Mouse (Mus musculus) intestine, embryonic 15.5 days (tissue): ENCODE results near the gene Drp2. TPM values are rescaled to one million over a fixed set of nuclear protein-coding genes. Genes with fewer than 3 reads are reported as not detected.

Experiments
- ATAC-seq: fragments of 200-750 bp; cut with Nextera tagmentation; 2 replicates; pipeline ENCODE4 v1.8.0; 2017; ENCODE audit warnings: moderate TSS enrichment, moderate library complexity
- H3K27ac ChIP-seq: fragments of 300-500 bp; sonication (generic); 2 replicates; pipeline ENCODE4 v1.5.1; 2015; ENCODE audit warnings: mild to moderate bottlenecking, inconsistent platforms
- H3K27me3 ChIP-seq: fragments of 300-500 bp; sonication (generic); replicated peaks from 2 replicates; pipeline ENCODE4 v1.6.1; 2015; ENCODE audit warnings: inconsistent platforms
- H3K36me3 ChIP-seq: fragments of 300-500 bp; sonication (generic); 2 replicates; pipeline ENCODE4 v1.6.1; 2015; ENCODE audit warnings: inconsistent platforms
- H3K4me1 ChIP-seq: fragments of 300-500 bp; sonication (generic); replicated peaks from 2 replicates; pipeline ENCODE4 v1.6.1; 2015; ENCODE audit warnings: inconsistent platforms
- H3K4me2 ChIP-seq: fragments of 300-500 bp; sonication (generic); replicated peaks from 2 replicates; pipeline ENCODE4 v1.6.1; 2015; ENCODE audit warnings: mild to moderate bottlenecking, inconsistent platforms
- H3K4me3 ChIP-seq: fragments of 300-500 bp; sonication (generic); replicated peaks from 2 replicates; pipeline ENCODE4 v1.5.1; 2015; ENCODE audit warnings: inconsistent platforms
- H3K9ac ChIP-seq: fragments of 300-500 bp; sonication (generic); 2 replicates; pipeline ENCODE4 v1.6.1; 2015; ENCODE audit warnings: inconsistent platforms
- H3K9me3 ChIP-seq: fragments of 300-500 bp; sonication (generic); 2 replicates; pipeline ENCODE4 v1.6.1; 2016; ENCODE audit warnings: inconsistent platforms
- WGBS: fragments of 180-500 bp; shearing (Covaris S2); methylation state at CpG from one replicate; pipeline ENCODE4 v1.1.7; 2015; 5-methylcytosine and 5-hydroxymethylcytosine counted together
- polyA plus RNA-seq: library from polyadenylated mRNA; unstranded; fragments of >200 nt; fragmentation: Nextera tagmentation; extraction: Ambion mirVana; gene quantifications from 2 replicates; pipeline ENCODE4 v1.2.1, GENCODE M21; 2015

Gene Drp2
- polyA plus RNA-seq = 1.0 TPM in 2 replicates

DNA sequence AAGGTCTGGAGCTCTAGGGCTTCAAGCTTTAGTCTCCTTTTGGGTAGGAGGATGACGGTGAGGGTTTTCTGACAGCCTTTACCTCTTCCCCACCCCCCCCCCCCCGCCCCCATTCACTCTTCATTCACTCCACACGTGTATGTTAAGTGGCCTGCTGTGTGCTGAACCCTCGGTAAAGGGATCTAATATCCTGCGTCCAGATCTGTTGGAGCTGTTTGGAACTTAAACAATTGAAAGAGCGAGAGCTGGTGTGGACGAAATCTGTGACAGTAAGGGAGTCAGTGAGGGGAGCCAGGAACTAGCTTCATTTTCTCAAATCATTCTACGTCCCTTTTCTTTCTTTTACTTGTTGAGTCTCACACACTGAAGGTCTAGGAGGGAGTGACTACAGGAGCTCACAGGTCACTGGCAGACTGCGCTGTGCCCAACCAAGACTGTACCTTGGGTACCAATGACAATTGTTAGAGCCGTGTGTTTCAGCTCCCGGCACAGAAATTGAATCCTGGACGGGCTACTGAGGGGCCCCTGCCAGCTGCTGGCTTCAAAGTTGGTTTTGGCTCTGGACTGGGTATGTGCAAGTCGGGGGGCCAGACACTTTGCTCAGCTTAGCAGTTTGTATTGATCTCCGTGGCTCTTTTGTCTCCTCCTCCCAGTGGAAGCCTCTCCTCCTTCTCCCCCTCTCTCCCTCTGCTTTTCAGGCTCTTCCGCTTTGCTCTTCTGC is at the start of gene Drp2:
Drp2 (plus strand) TSS at position 689 of the 721 bp plus-strand sequence.
- 0 out of 2 replicates have a peak within 1 kb of the TSS, but pooled peaks have one; percentile 23 for H3K9ac ChIP-seq
- ATAC-seq = peak; percentile 43
- H3K36me3 ChIP-seq = no peaks in the 10 kb centered on the region
- peak within 1 kb of the TSS; percentile 33 for H3K4me3 ChIP-seq
- H3K4me1 ChIP-seq = no peaks in the 10 kb centered on the region
- peak within 1 kb of the TSS; percentile 63 for H3K4me2 ChIP-seq
- H3K9me3 ChIP-seq = no peaks in the 10 kb centered on the region
- no peaks in the 10 kb centered on the region for H3K27me3 ChIP-seq
- WGBS = 30% methylated on average over 15 of the region's 15 CpGs
- H3K27ac ChIP-seq = no peak within 1 kb of the TSS

DNA sequence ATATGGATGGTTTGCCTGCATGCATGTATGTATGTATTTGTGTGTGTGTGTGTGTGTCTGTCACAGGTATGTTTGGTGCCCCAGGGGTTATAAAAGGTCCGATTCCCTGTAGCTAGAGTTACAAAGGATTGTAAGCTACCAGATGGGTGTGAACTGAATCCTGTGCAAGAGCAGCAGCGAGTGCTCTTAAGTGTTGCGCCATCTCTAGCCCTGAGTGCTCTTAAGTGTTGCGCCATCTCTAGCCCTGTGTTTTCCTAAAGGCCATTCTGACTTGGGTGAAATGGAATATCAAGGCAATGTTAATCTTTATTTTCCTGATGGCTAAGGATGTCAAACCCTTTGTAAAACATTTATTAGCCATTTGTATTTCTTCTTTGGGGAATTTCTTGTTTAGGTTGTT is 45.0 kb upstream of the Drp2 start:
- WGBS = 83% methylated on average over 4 of the region's 4 CpGs
- H3K4me3 ChIP-seq = no peak overlapping the region

DNA sequence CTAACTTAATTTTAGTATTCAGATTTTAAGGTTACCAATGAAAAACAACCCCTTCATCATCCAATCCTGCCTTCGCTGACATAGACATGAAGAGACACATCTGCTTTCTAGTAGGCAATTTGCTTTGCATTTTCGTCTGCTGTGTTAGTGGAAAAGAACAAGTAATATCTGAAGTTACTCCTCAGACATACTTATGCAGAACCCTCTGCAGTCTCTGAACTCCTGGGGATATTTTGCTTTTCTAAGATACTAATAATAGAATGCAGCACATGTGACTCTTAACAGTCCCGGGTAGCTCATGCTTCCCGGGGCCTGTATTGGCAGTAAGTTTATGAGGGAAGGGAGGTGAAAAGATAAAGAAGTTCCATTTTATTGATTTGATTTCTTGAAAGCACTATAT is 42.2 kb upstream of the Drp2 start:
- no peak for ATAC-seq
- Histone ChIP-seq H3K36me3 (no peaks in the 10 kb centered on the region), H3K4me3 (no peak overlapping the region), H3K9me3 (no peaks in the 10 kb centered on the region), H3K27ac (no peak overlapping the region), H3K4me2 (no peak overlapping the region), H3K27me3 (no peaks in the 10 kb centered on the region), H3K9ac (no peak overlapping the region), H3K4me1 (no peaks in the 10 kb centered on the region)
- 91% methylated on average over 4 of the region's 4 CpGs for WGBS

More for the DNA sequence above, 45.0 kb upstream of the Drp2 start:
- no peaks in the 10 kb centered on the region for H3K4me1 ChIP-seq
- no peak for ATAC-seq
- no peak overlapping the region for H3K27ac ChIP-seq
- no peaks in the 10 kb centered on the region for H3K9me3 ChIP-seq
- H3K4me2 ChIP-seq = no peak overlapping the region
- no peaks in the 10 kb centered on the region for H3K36me3 ChIP-seq
- H3K9ac ChIP-seq = no peak overlapping the region
- H3K27me3 ChIP-seq = no peaks in the 10 kb centered on the region

DNA sequence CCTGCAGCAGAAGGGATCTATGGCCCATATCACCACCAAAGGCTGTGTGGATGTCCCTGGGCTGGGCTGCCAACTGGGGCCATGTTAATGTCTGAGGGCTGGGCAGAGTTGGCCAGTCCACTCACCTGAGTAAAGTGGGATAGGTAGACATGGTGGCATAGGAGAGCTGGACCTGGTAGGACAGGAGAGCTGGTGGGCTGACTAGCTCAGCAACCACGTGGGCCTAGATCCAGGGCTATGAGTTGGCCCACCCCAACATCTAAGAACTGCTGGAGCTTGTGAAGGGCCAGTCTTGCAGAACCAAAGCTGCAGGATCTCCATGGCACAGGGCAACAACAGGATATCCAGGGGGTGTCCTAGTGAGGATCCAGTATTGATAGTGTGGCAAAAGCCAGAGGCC is 38.9 kb upstream of the Drp2 start:
- no peaks in the 10 kb centered on the region for H3K4me1 ChIP-seq
- H3K36me3 ChIP-seq = no peaks in the 10 kb centered on the region
- ATAC-seq = no peak

DNA sequence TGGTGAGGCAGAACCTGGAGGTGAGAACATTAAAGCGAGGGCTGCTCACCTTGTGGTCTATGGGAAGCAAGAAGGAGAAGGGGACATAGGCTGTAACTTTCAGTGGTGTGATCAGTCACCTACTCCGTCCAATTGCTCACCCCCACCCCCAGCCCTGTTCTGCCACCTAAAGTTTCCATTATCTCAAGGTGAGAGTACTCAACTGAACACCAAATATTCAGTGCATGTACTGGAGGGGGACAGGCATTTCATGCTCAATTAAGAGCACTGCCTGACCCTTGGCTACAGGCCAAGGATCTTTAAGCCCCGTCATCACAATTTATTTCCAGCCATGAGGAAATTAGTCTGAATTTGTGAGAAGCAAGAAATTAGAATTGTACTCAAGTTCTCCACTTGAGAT is 37.8 kb upstream of the Drp2 start:
- Histone ChIP-seq H3K4me2 (no peak overlapping the region), H3K27ac (no peak overlapping the region), H3K9ac (no peak overlapping the region), H3K4me3 (no peak overlapping the region), H3K27me3 (no peaks in the 10 kb centered on the region), H3K9me3 (no peaks in the 10 kb centered on the region), H3K4me1 (no peaks in the 10 kb centered on the region), H3K36me3 (no peaks in the 10 kb centered on the region)
- no peak for ATAC-seq
- WGBS = 81% methylated on average over 3 of the region's 3 CpGs

More for the DNA sequence above, 38.9 kb upstream of the Drp2 start:
- WGBS = 75% methylated on average over 1 of the region's 1 CpGs
- Histone ChIP-seq H3K4me2 (no peak overlapping the region), H3K27me3 (no peaks in the 10 kb centered on the region), H3K4me3 (no peak overlapping the region), H3K9ac (no peak overlapping the region), H3K9me3 (no peaks in the 10 kb centered on the region), H3K27ac (no peak overlapping the region)

DNA sequence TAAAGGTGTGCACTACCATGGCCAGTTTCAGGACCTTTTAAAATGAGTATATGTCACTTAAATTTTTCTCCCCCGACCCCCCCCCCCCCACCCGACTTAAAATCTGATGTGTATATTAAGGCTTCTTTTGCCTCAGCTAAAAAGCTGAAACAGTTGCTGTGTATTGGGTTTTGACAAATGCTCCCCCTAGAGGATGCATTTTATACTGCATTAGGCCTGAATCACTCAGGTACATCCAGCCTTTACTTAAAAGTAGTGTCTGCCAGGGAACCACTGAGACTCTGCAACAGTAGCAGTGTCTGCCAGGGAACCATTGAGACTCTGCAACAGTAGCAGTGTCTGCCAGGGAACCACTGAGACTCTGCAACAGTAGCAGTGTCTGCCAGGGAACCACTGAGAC is 33.1 kb upstream of the Drp2 start:
- Histone ChIP-seq H3K27ac (no peak overlapping the region), H3K4me3 (no peak overlapping the region)

DNA sequence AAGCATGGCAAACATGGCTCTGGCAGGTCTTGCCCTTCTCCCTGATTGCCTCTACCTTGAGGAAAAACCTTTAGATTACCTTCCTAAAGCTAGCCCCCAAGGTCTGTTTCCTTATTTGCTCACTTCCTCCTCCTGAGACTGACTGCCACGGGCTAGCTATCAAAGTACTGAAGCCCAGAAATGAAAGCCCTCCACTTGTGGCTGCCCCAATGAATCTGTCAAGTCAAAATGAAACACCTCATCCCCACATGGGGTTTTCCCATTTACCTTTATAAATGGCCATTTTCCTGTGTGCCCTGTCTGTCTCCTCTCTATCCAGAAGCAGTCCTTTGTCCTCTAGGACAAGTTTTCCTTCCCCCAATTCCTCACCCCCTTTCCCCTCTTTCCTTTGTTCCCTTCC is 30.2 kb upstream of the Drp2 start:
- no peak overlapping the region for H3K4me3 ChIP-seq
- no peak overlapping the region for H3K27ac ChIP-seq
- no peaks in the 10 kb centered on the region for H3K36me3 ChIP-seq
- no peak overlapping the region for H3K4me2 ChIP-seq
- no peaks in the 10 kb centered on the region for H3K9me3 ChIP-seq
- 69% methylated on average over 1 of the region's 1 CpGs for WGBS
- no peak for ATAC-seq
- H3K4me1 ChIP-seq = no peaks in the 10 kb centered on the region
- H3K9ac ChIP-seq = no peak overlapping the region
- H3K27me3 ChIP-seq = no peaks in the 10 kb centered on the region

More for the DNA sequence above, 33.1 kb upstream of the Drp2 start:
- no peaks in the 10 kb centered on the region for H3K27me3 ChIP-seq
- no peaks in the 10 kb centered on the region for H3K9me3 ChIP-seq
- no peaks in the 10 kb centered on the region for H3K4me1 ChIP-seq
- no peaks in the 10 kb centered on the region for H3K36me3 ChIP-seq
- no peak for ATAC-seq
- no peak overlapping the region for H3K9ac ChIP-seq
- WGBS = 10% methylated on average over 2 of the region's 2 CpGs
- no peak overlapping the region for H3K4me2 ChIP-seq

DNA sequence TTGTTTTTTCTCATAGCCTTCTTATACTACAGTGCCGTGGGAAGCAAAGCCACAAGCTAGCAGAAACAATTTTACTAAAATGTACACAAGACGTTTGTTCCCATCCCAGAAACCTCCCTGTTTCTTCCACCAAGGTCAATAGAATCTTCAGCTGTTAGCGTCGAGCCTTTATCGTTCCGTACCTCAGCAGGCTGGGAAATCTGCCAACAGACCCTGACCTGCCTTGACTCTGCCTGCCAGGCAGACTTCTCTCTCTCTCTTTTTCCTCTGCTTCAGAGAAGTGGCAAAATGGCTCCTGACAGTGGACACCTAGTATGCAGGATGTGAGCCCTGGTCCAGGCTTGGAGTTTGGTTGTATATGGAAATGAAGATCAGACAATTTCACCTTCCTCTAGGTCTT is 19.5 kb upstream of the Drp2 start:
- Histone ChIP-seq H3K4me2 (no peak overlapping the region), H3K36me3 (no peaks in the 10 kb centered on the region), H3K27ac (no peak overlapping the region), H3K9me3 (no peaks in the 10 kb centered on the region), H3K4me3 (no peak overlapping the region), H3K4me1 (no peaks in the 10 kb centered on the region), H3K9ac (no peak overlapping the region), H3K27me3 (no peaks in the 10 kb centered on the region)
- WGBS = 76% methylated on average over 6 of the region's 6 CpGs
- ATAC-seq = no peak

DNA sequence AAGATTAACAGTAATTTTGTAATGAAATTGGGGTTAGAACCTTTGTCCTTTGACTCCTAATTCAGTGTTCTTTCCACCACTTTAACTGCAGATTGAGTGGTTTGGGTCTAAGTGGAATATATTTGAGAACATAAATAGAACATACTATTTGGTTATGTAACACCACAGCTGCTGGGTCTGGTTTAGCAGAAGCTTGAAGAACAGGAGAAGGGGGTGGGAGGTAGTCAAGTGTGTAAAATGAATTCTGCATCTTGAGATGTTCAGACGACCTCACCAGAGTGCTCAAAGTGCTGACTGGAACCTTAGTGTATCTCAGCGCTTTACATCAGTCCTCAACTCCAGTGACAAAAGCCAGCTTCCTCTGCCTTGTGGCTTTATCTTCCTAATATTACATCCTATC is 5.4 kb upstream of the Drp2 start:
- Histone ChIP-seq H3K9ac (no peak overlapping the region), H3K36me3 (no peaks in the 10 kb centered on the region), H3K27ac (no peak overlapping the region), H3K27me3 (no peaks in the 10 kb centered on the region), H3K4me1 (no peaks in the 10 kb centered on the region), H3K9me3 (no peaks in the 10 kb centered on the region), H3K4me2 (no peak overlapping the region), H3K4me3 (no peak overlapping the region)
- WGBS = 63% methylated on average over 2 of the region's 2 CpGs
- ATAC-seq = no peak

DNA sequence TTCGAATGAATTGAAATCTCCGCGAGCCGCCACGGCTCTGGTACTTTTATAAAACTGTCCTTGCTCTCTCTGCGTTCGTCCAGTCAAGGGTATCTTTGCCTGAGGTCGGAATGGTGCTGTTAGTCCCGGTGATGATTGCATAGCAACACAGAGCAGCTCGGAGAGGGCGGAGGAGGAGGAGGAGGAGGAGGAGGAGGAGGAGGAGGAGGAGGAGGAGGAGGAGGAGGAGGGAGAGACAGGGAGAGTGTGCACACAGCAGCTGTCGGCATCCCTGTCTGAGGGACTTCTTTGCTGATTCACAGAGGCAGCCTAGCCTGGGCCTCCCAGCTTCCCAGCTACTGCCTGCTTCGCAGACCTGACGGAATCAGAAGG is 219 bp downstream of the Drp2 start:
- 0 out of 2 replicates have a peak overlapping the region, but pooled peaks have one; percentile 23 for H3K9ac ChIP-seq
- ATAC-seq = peak; percentile 58
- H3K9me3 ChIP-seq = no peaks in the 10 kb centered on the region
- H3K27me3 ChIP-seq = no peaks in the 10 kb centered on the region
- H3K4me2 ChIP-seq = peak overlapping the region; percentile 63
- peak overlapping the region; percentile 33 for H3K4me3 ChIP-seq
- H3K27ac ChIP-seq = no peak overlapping the region
- H3K4me1 ChIP-seq = no peaks in the 10 kb centered on the region
- no peaks in the 10 kb centered on the region for H3K36me3 ChIP-seq
- 25% methylated on average over 13 of the region's 14 CpGs for WGBS

DNA sequence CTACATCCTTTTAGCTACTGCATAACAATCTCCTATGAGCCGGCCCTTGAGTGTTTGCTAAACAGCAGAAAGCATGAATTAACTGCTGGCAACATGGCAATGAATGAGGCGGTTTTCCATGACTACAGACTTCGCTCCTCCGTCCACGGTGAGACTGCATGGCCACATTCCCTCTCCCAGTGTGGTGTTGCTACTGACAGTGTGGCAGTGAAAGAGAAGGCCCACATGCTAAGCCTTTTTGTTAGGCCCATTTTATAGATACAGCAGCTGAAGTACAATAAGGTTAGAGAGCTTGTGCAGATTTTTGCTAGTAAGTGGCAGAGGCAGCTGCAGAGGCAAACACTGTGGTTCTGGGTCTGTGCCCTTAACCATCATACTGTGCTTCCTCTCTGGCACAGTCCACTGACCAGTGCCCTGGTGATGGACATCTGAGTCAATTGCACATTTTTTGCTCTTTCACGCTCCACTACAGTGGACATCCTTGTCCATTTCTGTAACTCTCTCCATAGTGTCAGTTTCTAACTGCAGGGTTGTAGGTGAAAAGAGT is 5.1 kb downstream of the Drp2 start:
- Histone ChIP-seq H3K4me3 (no peak overlapping the region), H3K9me3 (no peaks in the 10 kb centered on the region), H3K27ac (no peak overlapping the region), H3K4me2 (no peak overlapping the region), H3K27me3 (no peaks in the 10 kb centered on the region), H3K36me3 (no peaks in the 10 kb centered on the region), H3K4me1 (no peaks in the 10 kb centered on the region), H3K9ac (no peak overlapping the region)
- 86% methylated on average over 6 of the region's 6 CpGs for WGBS
- no peak for ATAC-seq

DNA sequence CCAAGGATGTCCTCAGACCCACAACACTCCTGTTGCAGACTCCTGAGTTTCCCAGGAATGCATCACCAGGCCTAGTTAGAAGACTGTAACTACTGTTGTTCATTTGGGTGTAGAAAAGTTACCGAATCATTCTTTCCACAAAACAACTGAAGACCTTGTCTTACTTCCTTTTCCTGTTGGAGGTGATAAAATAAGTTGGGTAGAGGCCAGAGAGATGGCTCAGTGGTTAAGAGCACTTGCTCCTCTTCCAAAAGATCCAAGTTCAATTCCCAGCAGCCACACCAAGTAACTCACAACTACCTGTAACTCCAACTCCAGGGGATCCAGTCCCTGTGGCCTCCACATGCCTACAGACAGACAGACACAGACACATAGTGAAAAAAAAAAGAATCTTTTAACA is 7.7 kb downstream of the Drp2 start:
- no peak for ATAC-seq
- H3K27me3 ChIP-seq = no peaks in the 10 kb centered on the region
- H3K9me3 ChIP-seq = no peaks in the 10 kb centered on the region
- H3K36me3 ChIP-seq = no peaks in the 10 kb centered on the region
- WGBS = 76% methylated on average over 1 of the region's 1 CpGs
- no peak overlapping the region for H3K9ac ChIP-seq
- no peak overlapping the region for H3K4me3 ChIP-seq
- no peak overlapping the region for H3K4me2 ChIP-seq
- no peak overlapping the region for H3K27ac ChIP-seq
- no peaks in the 10 kb centered on the region for H3K4me1 ChIP-seq

DNA sequence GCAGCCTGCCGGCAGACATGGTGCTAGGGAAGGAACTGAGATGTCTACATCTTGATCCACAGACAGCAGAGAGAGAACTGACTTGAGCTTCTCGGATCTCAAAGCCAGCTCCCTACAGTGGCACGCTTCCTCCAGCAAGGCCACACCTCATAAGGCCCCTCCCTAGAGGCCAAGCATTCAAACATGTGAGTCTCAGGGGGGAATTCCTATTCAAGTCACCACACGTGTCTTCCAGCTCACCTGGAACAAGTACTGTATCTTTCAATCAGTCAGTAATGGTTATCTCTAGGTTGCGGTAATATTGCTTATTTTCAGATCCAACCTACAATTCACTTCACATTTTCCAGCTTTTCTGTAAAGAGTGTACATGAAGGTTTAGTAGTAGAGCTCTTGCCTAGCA is 15.7 kb downstream of the Drp2 start:
- no peak overlapping the region for H3K27ac ChIP-seq
- H3K9me3 ChIP-seq = no peaks in the 10 kb centered on the region
- 86% methylated on average over 5 of the region's 5 CpGs for WGBS
- H3K36me3 ChIP-seq = no peaks in the 10 kb centered on the region
- no peaks in the 10 kb centered on the region for H3K27me3 ChIP-seq
- ATAC-seq = no peak
- no peak overlapping the region for H3K4me2 ChIP-seq
- no peaks in the 10 kb centered on the region for H3K4me1 ChIP-seq
- no peak overlapping the region for H3K9ac ChIP-seq
- H3K4me3 ChIP-seq = no peak overlapping the region
